Mouse (Mus musculus) ES-E14 (cell line): ENCODE results near the gene Lgi1.

Experiments
- CHD2 ChIP-seq: IDR thresholded peaks from 2 replicates; pipeline ENCODE4 v1.6.1; 2014; ENCODE audit warnings: mild to moderate bottlenecking, low read depth, low read length, inconsistent platforms
- ZC3H11A ChIP-seq: IDR thresholded peaks from 2 replicates; pipeline ENCODE4 v1.6.1; 2012; ENCODE audit warnings: low read depth, mild to moderate bottlenecking, inconsistent platforms, low read length, borderline replicate concordance
- ZNF384 ChIP-seq: IDR thresholded peaks from 2 replicates; pipeline ENCODE4 v1.6.1; 2012; ENCODE audit warnings: low read depth, low read length, inconsistent platforms

- TF ChIP-seq ZNF384, result no peak
- no peak for TF ChIP-seq CHD2
- TF ChIP-seq ZC3H11A, result no peak
Observed at GRCm38 (mm10) chr19:38260346-38260745, 4.0 kb upstream of the Lgi1 start.
